Mouse (Mus musculus) forebrain, embryonic 12.5 days (tissue): ENCODE results near the gene Sae1. TPM values are rescaled to one million over a fixed set of nuclear protein-coding genes. Genes with fewer than 3 reads are reported as not detected.
A peak's percentile ranks its signal among the peaks of the same experiment; 100 is the strongest.

Experiments used
- ATAC-seq: fragments of 200-750 bp; cut with Nextera tagmentation; 2 replicates; pipeline ENCODE4 v1.8.0; 2017; ENCODE audit warnings: moderate TSS enrichment; ENCODE audit not compliant: low FRiP score
- H3K27ac ChIP-seq: fragments of 300-500 bp; sonication (generic); 2 replicates; pipeline ENCODE4 v1.5.1; 2016; ENCODE audit warnings: mild to moderate bottlenecking
- H3K27me3 ChIP-seq: fragments of 300-500 bp; sonication (generic); 2 replicates; pipeline ENCODE4 v1.6.1; 2016; ENCODE audit warnings: mild to moderate bottlenecking
- H3K36me3 ChIP-seq: fragments of 300-500 bp; sonication (generic); replicated peaks from 2 replicates; pipeline ENCODE4 v1.6.1; 2016; ENCODE audit warnings: mild to moderate bottlenecking
- H3K4me1 ChIP-seq: fragments of 300-500 bp; sonication (generic); 2 replicates; pipeline ENCODE4 v1.6.1; 2016
- H3K4me2 ChIP-seq: fragments of 300-500 bp; sonication (generic); 2 replicates; pipeline ENCODE4 v1.6.1; 2016; ENCODE audit warnings: mild to moderate bottlenecking, moderate library complexity
- H3K4me3 ChIP-seq: fragments of 300-500 bp; sonication (generic); replicated peaks from 2 replicates; pipeline ENCODE4 v1.5.1; 2016; ENCODE audit warnings: mild to moderate bottlenecking
- H3K9ac ChIP-seq: fragments of 300-500 bp; sonication (generic); 2 replicates; pipeline ENCODE4 v1.6.1; 2016; ENCODE audit warnings: mild to moderate bottlenecking
- H3K9me3 ChIP-seq: fragments of 300-500 bp; sonication (generic); 2 replicates; pipeline ENCODE4 v1.6.1; 2016
- WGBS: fragments of 180-500 bp; shearing (Covaris S2); methylation state at CpG from one replicate; pipeline ENCODE4 v1.1.7; 2016; 5-methylcytosine and 5-hydroxymethylcytosine counted together
- polyA plus RNA-seq: library from polyadenylated mRNA; unstranded; fragments of >200 nt; fragmentation: Nextera tagmentation; extraction: Ambion mirVana; gene quantifications from 2 replicates; pipeline ENCODE4 v1.2.1, GENCODE M21; 2016

The Sae1 gene
- polyA plus RNA-seq, 1 experiment from 2014 or later, result 403 TPM

GRCm38 (mm10) chr7:16326607-16326971 lies 61.0 kb downstream of the Sae1 start:
- H3K9ac ChIP-seq, result no peak overlapping the region
- peak overlapping the region; percentile 43; the same call in 1 of the 2 replicates for H3K27ac ChIP-seq
- no peaks in the 10 kb centered on the region for H3K9me3 ChIP-seq
- ATAC-seq, result no peak; the same call in 1 of the 2 replicates
- peaks cover 43% of the 10 kb centered on the region for H3K36me3 ChIP-seq
- 0 out of 2 replicates have a peak, but pooled peaks cover 6% of the 10 kb centered on the region for H3K4me1 ChIP-seq
- H3K27me3 ChIP-seq, result no peaks in the 10 kb centered on the region
- H3K4me3 ChIP-seq, result no peak overlapping the region
- 86% methylated on average over 2 of the region's 2 CpGs for WGBS
- H3K4me2 ChIP-seq, result no peak overlapping the region

DNA sequence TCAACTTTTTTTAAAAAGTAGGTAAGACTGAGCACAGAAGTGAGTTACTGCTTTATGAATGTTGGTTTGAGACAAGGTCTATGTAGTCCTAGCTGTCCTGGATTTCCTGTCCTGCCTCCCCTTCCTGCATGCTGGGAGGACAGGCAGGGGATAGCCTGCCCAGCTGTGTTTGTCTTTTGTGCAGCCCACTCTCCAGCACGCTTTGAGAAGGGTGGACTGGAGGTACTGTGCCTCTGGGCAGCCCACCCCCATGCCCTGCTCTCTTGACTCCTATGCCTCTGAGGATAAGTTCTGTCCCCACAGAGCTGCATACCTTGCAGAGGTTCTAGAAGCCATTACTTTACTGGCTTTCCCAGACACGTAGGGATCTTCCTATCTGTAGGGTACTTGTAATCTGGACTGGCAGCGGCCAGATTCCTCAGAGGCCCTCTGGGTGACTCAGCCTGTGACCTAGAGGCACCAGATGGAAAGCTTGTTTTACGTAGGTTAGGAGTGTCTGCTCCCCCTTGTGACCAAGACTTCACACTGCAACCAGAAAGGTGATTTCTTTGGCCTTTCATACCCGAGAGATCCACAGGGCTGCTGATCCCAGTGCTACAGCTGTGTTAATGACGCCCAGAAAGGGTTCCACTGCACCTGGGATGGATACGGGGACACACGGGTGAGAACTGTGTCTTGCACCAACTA lies 61.5 kb downstream of the Sae1 start:
- 35% methylated on average over 8 of the region's 8 CpGs for WGBS
- H3K36me3 ChIP-seq, result peaks cover 43% of the 10 kb centered on the region

DNA sequence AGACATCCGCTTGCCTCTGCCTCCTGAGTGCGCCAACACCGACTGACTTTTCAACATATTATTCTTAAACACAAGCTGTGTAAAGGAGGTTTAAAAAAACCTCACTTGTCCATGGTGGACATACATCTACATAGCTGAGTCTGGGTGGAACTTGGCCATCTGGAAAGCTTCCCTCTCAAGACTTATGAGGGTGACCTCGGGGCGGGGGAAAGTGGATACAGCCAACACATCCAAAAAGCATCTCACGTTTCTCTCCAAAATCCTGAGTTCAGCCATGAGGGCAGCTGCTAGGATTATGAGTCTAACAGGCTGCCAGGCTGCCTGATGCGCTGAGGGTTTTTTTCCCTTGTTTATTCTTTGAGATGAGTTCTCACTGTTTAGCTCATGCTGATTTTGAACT lies 62.9 kb downstream of the Sae1 start:
- Histone ChIP-seq H3K9ac (no peak overlapping the region), H3K27ac (no peak overlapping the region), H3K4me2 (no peak overlapping the region), H3K27me3 (no peaks in the 10 kb centered on the region), H3K4me1 (0 out of 2 replicates have a peak, but pooled peaks cover 6% of the 10 kb centered on the region), H3K4me3 (no peak overlapping the region), H3K36me3 (peaks cover 32% of the 10 kb centered on the region), H3K9me3 (no peaks in the 10 kb centered on the region)
- ATAC-seq, result no peak
- 95% methylated on average over 7 of the region's 7 CpGs for WGBS

More for the DNA sequence above, 61.5 kb downstream of the Sae1 start:
- Histone ChIP-seq H3K4me1 (0 out of 2 replicates have a peak, but pooled peaks cover 6% of the 10 kb centered on the region), H3K4me3 (no peak overlapping the region), H3K9me3 (no peaks in the 10 kb centered on the region), H3K4me2 (no peak overlapping the region), H3K27ac (peak overlapping the region; percentile 43; the same call in 1 of the 2 replicates), H3K9ac (no peak overlapping the region), H3K27me3 (no peaks in the 10 kb centered on the region)
- ATAC-seq, result peak; percentile 70

DNA sequence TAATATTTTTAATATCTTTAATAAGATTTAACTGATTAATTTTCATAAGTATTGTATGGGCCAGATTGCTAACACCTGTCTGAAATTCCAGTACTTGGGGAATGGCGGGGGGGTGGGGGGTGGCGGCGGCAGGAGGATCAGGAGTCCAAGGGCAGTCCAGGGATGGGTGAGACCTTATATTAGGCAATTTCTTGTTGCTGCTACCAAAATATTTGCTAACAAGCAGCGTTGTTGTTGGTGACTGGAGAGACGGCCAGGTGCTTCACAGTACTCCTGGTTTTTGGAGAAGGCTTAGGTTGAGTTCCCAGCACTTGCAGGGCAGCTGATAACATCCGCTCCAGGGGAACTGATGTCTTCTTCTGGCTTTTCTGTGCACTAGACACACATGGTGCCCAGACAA lies 67.1 kb downstream of the Sae1 start:
- H3K9me3 ChIP-seq, result no peaks in the 10 kb centered on the region
- no peak overlapping the region for H3K27ac ChIP-seq
- no peak overlapping the region for H3K4me3 ChIP-seq
- no peaks in the 10 kb centered on the region for H3K4me1 ChIP-seq
- H3K4me2 ChIP-seq, result no peak overlapping the region
- no peaks in the 10 kb centered on the region for H3K27me3 ChIP-seq
- no peak for ATAC-seq
- H3K36me3 ChIP-seq, result peaks cover 10% of the 10 kb centered on the region; the same call in 1 of the 2 replicates
- WGBS, result 90% methylated on average over 6 of the region's 6 CpGs
- H3K9ac ChIP-seq, result no peak overlapping the region

DNA sequence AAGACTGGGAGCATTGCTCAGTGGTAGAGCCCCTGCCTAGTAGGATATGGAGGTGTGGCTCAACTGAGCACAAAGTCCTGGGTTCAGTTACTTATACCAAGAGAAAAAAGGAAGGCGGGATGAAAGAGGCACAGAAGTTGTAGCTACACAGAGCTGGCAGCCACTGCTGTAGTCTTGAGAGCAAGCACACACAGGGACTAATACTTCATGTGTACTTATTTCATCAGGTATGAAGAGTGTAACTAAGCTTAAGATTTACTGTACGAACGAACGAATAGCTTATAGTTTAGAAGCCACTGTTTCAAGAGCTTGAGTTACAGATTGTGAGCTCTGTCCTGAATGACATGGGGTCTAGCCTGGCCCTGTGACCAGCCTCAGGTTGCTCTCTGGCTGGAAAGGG lies 68.4 kb downstream of the Sae1 start:
- Histone ChIP-seq H3K9ac (no peak overlapping the region), H3K36me3 (peaks cover 10% of the 10 kb centered on the region; the same call in 1 of the 2 replicates), H3K27ac (no peak overlapping the region), H3K4me3 (no peak overlapping the region), H3K4me2 (no peak overlapping the region), H3K4me1 (peaks cover 3% of the 10 kb centered on the region), H3K27me3 (no peaks in the 10 kb centered on the region), H3K9me3 (no peaks in the 10 kb centered on the region)
- WGBS, result 98% methylated on average over 4 of the region's 4 CpGs
- ATAC-seq, result no peak

DNA sequence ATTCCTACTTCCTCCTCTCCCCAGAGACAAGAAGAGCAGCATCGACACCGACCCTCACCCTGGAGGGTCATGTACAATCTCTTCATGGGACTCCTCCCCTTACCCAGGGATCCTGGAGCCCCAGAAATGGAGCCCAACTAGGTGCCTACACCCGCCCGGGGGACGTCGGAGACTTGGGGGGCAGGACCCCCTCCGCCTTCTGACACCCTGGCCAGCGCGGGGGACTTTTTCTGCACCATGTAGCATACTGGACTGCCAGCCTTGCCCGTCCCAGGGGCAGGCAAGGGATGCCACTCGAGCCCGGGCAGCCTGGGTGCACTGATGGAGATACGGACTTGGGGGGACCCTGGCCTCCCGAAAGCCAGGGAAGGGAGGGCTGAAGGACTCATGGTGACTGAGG lies 70.5 kb downstream of the Sae1 start:
- 88% methylated on average over 14 of the region's 14 CpGs for WGBS

DNA sequence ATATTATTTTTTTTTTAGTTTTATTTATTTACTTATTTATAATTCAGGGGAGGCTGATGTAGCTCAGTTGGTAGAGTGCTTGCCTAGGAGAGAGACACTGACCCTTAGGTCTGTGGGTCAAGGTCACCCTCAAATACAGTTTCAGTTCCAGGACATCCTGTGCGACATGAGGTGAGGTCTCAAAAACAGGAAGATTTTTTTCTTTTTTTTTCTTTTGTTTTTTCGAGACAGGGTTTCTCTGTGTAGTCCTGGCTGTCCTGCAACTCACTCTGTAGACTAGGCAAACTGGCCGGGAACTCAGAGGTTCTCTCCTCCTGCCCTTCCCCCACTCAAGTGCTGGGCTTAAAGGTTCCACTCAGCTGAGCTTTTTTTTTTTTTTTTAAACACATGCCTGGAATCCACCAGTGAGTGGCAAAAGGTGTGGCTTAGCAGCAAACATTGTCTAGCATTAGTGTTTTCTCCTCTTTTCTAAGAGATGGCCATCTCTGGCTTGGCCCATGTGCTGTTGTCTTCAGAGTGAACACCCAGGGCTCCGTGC lies 72.3 kb downstream of the Sae1 start:
- Histone ChIP-seq H3K27me3 (peaks cover 19% of the 10 kb centered on the region), H3K4me1 (peaks cover 42% of the 10 kb centered on the region), H3K4me3 (no peak overlapping the region), H3K4me2 (no peak overlapping the region), H3K9ac (no peak overlapping the region), H3K27ac (no peak overlapping the region), H3K9me3 (no peaks in the 10 kb centered on the region), H3K36me3 (peaks cover 8% of the 10 kb centered on the region; the same call in 1 of the 2 replicates)
- no peak for ATAC-seq
- 78% methylated on average over 4 of the region's 4 CpGs for WGBS

More for the DNA sequence above, 70.5 kb downstream of the Sae1 start:
- Histone ChIP-seq H3K27me3 (0 out of 2 replicates have a peak, but pooled peaks cover 2% of the 10 kb centered on the region), H3K4me3 (no peak overlapping the region), H3K36me3 (peaks cover 10% of the 10 kb centered on the region; the same call in 1 of the 2 replicates), H3K27ac (no peak overlapping the region), H3K4me2 (no peak overlapping the region), H3K4me1 (peaks cover 24% of the 10 kb centered on the region), H3K9ac (no peak overlapping the region), H3K9me3 (no peaks in the 10 kb centered on the region)
- no peak for ATAC-seq

GRCm38 (mm10) chr7:16314221-16314775 lies 73.3 kb downstream of the Sae1 start:
- Histone ChIP-seq H3K36me3 (peaks cover 8% of the 10 kb centered on the region; the same call in 1 of the 2 replicates), H3K4me3 (peak overlapping the region; percentile 58), H3K27me3 (peaks cover 24% of the 10 kb centered on the region), H3K4me2 (peak overlapping the region; percentile 93), H3K27ac (peak overlapping the region; percentile 94), H3K9me3 (no peaks in the 10 kb centered on the region), H3K9ac (peak overlapping the region; percentile 80), H3K4me1 (peaks cover 52% of the 10 kb centered on the region)
- 7% methylated on average over 13 of the region's 13 CpGs for WGBS
- peak; percentile 40; the same call in 1 of the 2 replicates for ATAC-seq

- Histone ChIP-seq H3K27me3 (peaks cover 24% of the 10 kb centered on the region), H3K4me1 (peaks cover 59% of the 10 kb centered on the region), H3K9me3 (no peaks in the 10 kb centered on the region), H3K4me3 (peak overlapping the region; percentile 58), H3K4me2 (peak overlapping the region; percentile 93), H3K9ac (peak overlapping the region; percentile 80), H3K27ac (peak overlapping the region; percentile 94), H3K36me3 (peaks cover 8% of the 10 kb centered on the region; the same call in 1 of the 2 replicates)
- WGBS, result under 1% methylated on average over 52 of the region's 66 CpGs
- peak; percentile 74 for ATAC-seq
These were observed 74.0 kb downstream of the Sae1 start for GRCm38 (mm10) chr7:16313481-16314220.

DNA sequence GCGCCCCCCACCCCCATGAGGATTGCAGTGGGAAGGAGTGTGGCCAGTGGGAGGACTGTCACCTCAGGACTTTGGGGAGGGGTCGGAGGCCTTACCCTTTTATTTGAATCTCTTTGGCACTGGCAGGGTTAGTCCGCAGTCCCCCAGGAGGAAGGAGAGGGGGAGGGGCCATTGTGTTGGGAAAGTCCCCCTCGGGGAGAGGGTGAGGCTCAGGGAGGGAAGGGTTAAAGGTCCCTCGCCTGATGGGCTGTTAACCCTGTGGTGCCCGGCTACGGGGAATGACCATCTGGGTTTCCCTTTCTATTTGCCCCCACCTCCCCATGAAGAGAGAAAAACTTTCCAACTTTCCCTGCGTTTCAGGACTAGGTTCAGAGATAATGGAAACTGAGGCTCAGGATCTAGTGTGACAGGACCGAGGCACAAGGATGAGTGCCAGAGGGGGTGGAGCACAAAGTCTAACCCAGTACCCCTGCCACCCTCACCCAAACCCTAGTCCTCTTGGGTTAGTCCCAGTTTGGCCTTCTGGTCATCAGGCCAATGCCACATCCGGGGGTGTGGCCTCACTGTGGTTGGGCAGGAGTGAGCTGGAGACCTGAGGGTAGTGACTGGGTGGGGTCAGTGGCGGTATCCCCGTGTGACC lies 74.8 kb downstream of the Sae1 start:
- WGBS, result 0% methylated on average over 12 of the region's 12 CpGs
- Histone ChIP-seq H3K27me3 (peaks cover 24% of the 10 kb centered on the region), H3K4me3 (peak overlapping the region; percentile 58), H3K9ac (peak overlapping the region; percentile 82), H3K36me3 (peaks cover 8% of the 10 kb centered on the region; the same call in 1 of the 2 replicates), H3K4me1 (peaks cover 60% of the 10 kb centered on the region), H3K27ac (peak overlapping the region; percentile 94), H3K9me3 (no peaks in the 10 kb centered on the region), H3K4me2 (peak overlapping the region; percentile 93)
- peak; percentile 13; the same call in 1 of the 2 replicates for ATAC-seq

- Histone ChIP-seq H3K27ac (peak overlapping the region; percentile 94), H3K9me3 (no peaks in the 10 kb centered on the region), H3K36me3 (0 out of 2 replicates have a peak, but pooled peaks cover 2% of the 10 kb centered on the region), H3K4me2 (peak overlapping the region; percentile 93), H3K27me3 (peaks cover 24% of the 10 kb centered on the region), H3K9ac (peak overlapping the region; percentile 82), H3K4me1 (peaks cover 60% of the 10 kb centered on the region), H3K4me3 (peak overlapping the region; percentile 58)
- ATAC-seq, result 0 out of 2 replicates have a peak, but pooled peaks have one; percentile 14
- WGBS, result 0% methylated on average over 38 of the region's 49 CpGs
These were observed 75.5 kb downstream of the Sae1 start for GRCm38 (mm10) chr7:16312011-16312671.
